Mouse (Mus musculus) sigmoid colon, adult 10 weeks (tissue): Measurements from ENCODE around the gene Frem1. TPM values are rescaled to one million over a fixed set of nuclear protein-coding genes. Genes with fewer than 3 reads are reported as not detected.

Experiments
- polyA plus RNA-seq: library from polyadenylated mRNA; stranded (reverse); fragments of 350-450 nt; fragmentation: Illumina TruSeq; extraction: RNeasy Lipid Tissue Mini Kit (QIAGEN cat#74804); gene quantifications from one replicate; pipeline ENCODE4 v1.2.3, GENCODE M21; 2014; ENCODE audit warnings: low read depth, low replicate concordance

Gene Frem1
- polyA plus RNA-seq: 0.47 TPM

GRCm38 (mm10) chr4:83051634-83052577 is at the start of gene Frem1:
TSS of gene Frem1 (minus strand) at chr4:83052339.

DNA sequence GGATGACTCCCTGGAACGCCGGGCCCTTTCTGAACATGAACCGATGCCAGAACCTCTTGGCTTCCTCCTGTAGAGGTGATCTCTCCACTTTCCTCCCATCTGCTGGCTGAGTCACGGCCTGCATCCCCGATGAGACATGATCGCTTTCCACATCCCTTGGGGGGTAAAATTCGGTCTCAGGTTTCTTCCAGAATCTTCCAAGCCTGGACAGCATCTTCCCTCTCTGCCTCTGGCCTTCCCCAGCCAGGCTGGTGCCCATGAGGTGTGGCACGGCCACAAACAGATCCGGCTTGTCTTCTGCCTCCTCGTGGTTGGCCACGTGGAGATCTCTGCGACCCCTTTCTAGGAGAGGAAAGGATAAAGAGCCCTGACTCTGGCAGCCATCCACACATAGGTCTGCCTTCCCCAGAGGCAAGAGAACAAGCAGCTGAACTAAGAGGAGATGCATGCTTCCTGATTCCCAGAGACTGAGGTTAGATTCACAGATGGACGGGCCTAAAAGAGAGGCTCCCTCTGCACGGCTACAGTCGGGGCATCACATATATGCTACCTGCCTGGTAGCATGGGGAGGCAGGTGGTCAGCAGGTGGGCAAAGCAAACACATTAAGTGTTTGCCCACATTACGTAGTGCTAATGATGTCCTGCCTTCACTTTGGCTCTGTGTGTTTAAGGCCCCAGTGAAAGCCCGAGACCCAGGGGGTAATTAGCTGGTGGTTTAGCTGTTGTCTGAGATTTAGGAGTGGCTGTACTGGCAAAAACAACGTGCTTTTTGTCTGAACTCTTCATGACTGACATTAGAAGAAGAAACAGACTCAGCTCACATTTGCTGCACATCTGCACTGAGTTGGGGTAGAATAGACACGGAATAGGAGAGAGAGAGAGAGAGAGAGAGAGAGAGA is 167.3 kb downstream of the Frem1 start, which contains the start of gene Cer1:
Gene Cer1 (minus strand): TSS at position 513 of the 899 bp plus-strand sequence.

GRCm38 (mm10) chr4:82859131-82860125 is 192.7 kb downstream of the Frem1 start, which contains the start of gene Zdhhc21:
TSS of gene Zdhhc21 (minus strand) at chr4:82859958.

Other genes starting within 250 kb of the Frem1 start
- gene Zdhhc21, start 192.4 kb downstream of the Frem1 start, polyA plus RNA-seq: 56.0 TPM
- gene Cer1, start 167.2 kb downstream of the Frem1 start, polyA plus RNA-seq: not detected